8 mouse cellular contexts compared by ENCODE assay signal in genomic region chr1:40139798-40140532, GRCm38 (mm10).
DNase-seq lines count a peak whose midpoint lies in the region.

No protein-coding gene starts in this region.

- intact Hi-C loops in left cerebral cortex, postnatal 25 days (cut with DNase I), result no loop called here

- DNase-seq in urinary bladder, adult 18-20 months (ENCODE audit: low spot score in 2 of 2), result peak; percentile 24 to 80
- DNase-seq in urinary bladder, adult 2 months (ENCODE audit: low spot score), result no peak
- peak; percentile 52 to 71 for DNase-seq in gastrocnemius, adult 8-10 months (ENCODE audit: low spot score in 2 of 2)
- peak; percentile 57 to 60 for DNase-seq in kidney, adult 8-10 months
- peak; percentile 82 to 93 for DNase-seq in left cerebral cortex, postnatal 25 days (ENCODE audit: low spot score in 2 of 2)
- peak; percentile 57 to 75 for DNase-seq in right cerebral cortex, postnatal 36 days (ENCODE audit: low spot score in 2 of 2)
- DNase-seq in embryo, embryonic 10.5 days (ENCODE audit: low spot score), result no peak
- DNase-seq in MN1 (ENCODE audit: low spot score), result no peak

Comparison
In these comparisons a context has a peak if more than half of its experiments do, and no peak if none do; other contexts are left out.
1. DNase-seq: peak in urinary bladder, adult 18-20 months (2 of 2), gastrocnemius, adult 8-10 months (2 of 2), kidney, adult 8-10 months (2 of 2), left cerebral cortex, postnatal 25 days (2 of 2) and right cerebral cortex, postnatal 36 days (2 of 2); none in urinary bladder, adult 2 months (single experiment), embryo, embryonic 10.5 days (single experiment) and MN1 (single experiment).